11 mouse cellular contexts compared by ENCODE assay signal in the genomic region with DNA sequence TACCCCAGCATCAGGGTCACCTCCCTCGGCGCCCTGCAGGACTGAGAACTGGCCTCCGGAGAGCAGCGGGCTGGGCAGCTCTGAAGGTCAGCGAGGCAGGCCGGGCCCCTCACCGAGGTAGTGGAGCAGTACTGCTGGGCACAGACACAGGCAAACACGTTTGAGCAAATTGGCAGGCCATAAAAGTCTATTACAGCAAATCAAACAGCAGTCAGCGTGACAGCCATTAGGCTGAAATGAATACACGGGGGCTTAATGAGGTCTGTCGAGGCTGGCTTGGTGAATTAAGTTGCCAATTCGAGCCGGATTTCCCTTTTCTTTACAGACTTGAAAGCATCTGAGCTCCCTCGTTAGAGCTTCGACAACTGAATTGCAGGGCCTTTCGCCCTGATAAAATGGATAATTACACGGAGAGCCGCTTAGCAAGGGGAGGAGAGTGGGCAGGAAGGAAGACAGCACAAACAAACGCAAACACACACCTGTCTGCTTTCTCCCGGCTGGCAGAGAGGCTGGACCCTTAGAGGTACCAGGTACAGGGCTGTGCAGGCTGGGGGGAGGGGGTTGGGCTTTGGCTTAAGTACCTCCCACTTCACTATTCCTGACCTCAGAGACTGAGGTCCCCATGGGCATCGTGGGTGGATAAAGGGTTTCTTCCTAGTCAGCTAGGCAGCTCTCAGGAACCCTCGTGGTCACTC.
DNase-seq lines count a peak whose midpoint lies in the region; ATAC-seq lines count a peak whose summit lies in the region.
"Had no signal": no experiment of that assay in that cellular context is flagged by ENCODE, and none has a peak within 500 bp of the region (broad histone marks: within the 10 kb centered on the region; RNA-seq: fewer than 3 reads in every experiment).

No protein-coding gene starts in this region.

- H3K27ac ChIP-seq in neural tube, embryonic 11.5 days (ENCODE audit: low read depth, low read length), result no peak overlapping the region
- no peak overlapping the region for H3K27ac ChIP-seq in intestine, embryonic 15.5 days

- no peaks in the 10 kb centered on the region for H3K36me3 ChIP-seq in neural tube, embryonic 11.5 days (ENCODE audit: control insufficient read depth, insufficient read depth, low read length)
- H3K36me3 ChIP-seq in intestine, embryonic 15.5 days, result no peaks in the 10 kb centered on the region

- WGBS in neural tube, embryonic 11.5 days, result 8% methylated on average over 22 of the region's 22 CpGs
- WGBS in intestine, embryonic 15.5 days, result 17% methylated on average over 22 of the region's 22 CpGs

- peaks cover 51% of the 10 kb centered on the region for H3K27me3 ChIP-seq in neural tube, embryonic 11.5 days (ENCODE audit: control insufficient read depth, insufficient read depth, low read length)
- no peaks in the 10 kb centered on the region for H3K27me3 ChIP-seq in intestine, embryonic 15.5 days (replicated peaks)

- no peak overlapping the region for H3K9ac ChIP-seq in neural tube, embryonic 11.5 days (ENCODE audit: low read length)
- H3K9ac ChIP-seq in intestine, embryonic 15.5 days, result no peak overlapping the region; the same call in 1 of the 2 replicates

- H3K9me3 ChIP-seq in neural tube, embryonic 11.5 days (ENCODE audit: control insufficient read depth, low read length), result no peaks in the 10 kb centered on the region
- no peaks in the 10 kb centered on the region for H3K9me3 ChIP-seq in intestine, embryonic 15.5 days

- peak; percentile 13 for DNase-seq in adrenal gland, adult 2 months
- DNase-seq in adrenal gland, adult 8-10 months, result no peak
- peak; percentile 45 for DNase-seq in neural tube, embryonic 11.5 days (ENCODE audit: low spot score)
- DNase-seq in neural tube, embryonic 10.5 days (ENCODE audit: extremely low spot score, low spot score), result no peak
- peak; percentile 56 for DNase-seq in retina, postnatal 1 day
- no peak for DNase-seq in cerebellum, adult 8-10 months
- DNase-seq: heart, adult 18-20 months; kidney, postnatal 36 days had no signal

- H3K4me3 ChIP-seq in neural tube, embryonic 11.5 days (ENCODE audit: low read depth, low read length), result no peak overlapping the region
- no peak overlapping the region for H3K4me3 ChIP-seq in intestine, embryonic 15.5 days (replicated peaks)

- peak; percentile 45 for ATAC-seq in neural tube, embryonic 11.5 days (ENCODE audit: insufficient read depth, low FRiP score, low TSS enrichment)
- peak; percentile 54 for ATAC-seq in intestine, embryonic 15.5 days
- ATAC-seq in erythroblast, adult 5-6 weeks (replicated peaks; ENCODE audit: low FRiP score, poor library complexity, severe bottlenecking), result no peak

- H3K4me1 ChIP-seq in neural tube, embryonic 11.5 days (ENCODE audit: control insufficient read depth, insufficient read depth, low read length), result peaks cover 10% of the 10 kb centered on the region; the same call in 1 of the 2 replicates
- H3K4me1 ChIP-seq in intestine, embryonic 15.5 days (replicated peaks), result 0 out of 2 replicates have a peak, but pooled peaks cover 3% of the 10 kb centered on the region

- no peak overlapping the region for H3K4me2 ChIP-seq in neural tube, embryonic 11.5 days (ENCODE audit: low read depth)
- peak overlapping the region; percentile 37 for H3K4me2 ChIP-seq in intestine, embryonic 15.5 days (replicated peaks)
- H3K4me2 ChIP-seq: liver, embryonic 11.5 days had no signal

Comparison
In these comparisons a context has a peak if more than half of its experiments do, and no peak if none do; other contexts are left out.
1. DNase-seq: peak in adrenal gland, adult 2 months (single experiment), neural tube, embryonic 11.5 days (single experiment) and retina, postnatal 1 day (single experiment); none in adrenal gland, adult 8-10 months (single experiment), neural tube, embryonic 10.5 days (single experiment) and cerebellum, adult 8-10 months (single experiment).